Mouse (Mus musculus): Measurements from ENCODE around the gene Dnajc13. TPM values are rescaled to one million over a fixed set of nuclear protein-coding genes. Genes with fewer than 3 reads are reported as not detected.
A peak's percentile ranks its signal among the peaks of the same experiment; 100 is the strongest.

The Dnajc13 gene
- polyA plus RNA-seq, 1 experiment from 2014 or later, result 32.0 TPM

- no peak for DNase-seq
- no peaks in the 10 kb centered on the region for H3K4me1 ChIP-seq (ENCODE audit: control insufficient read depth, insufficient read depth, low read length)
- H3K27ac ChIP-seq (replicated peaks; ENCODE audit: low read depth, low read length), result no peak overlapping the region
Observed at GRCm38 (mm10) chr9:104281737-104282136, 19.0 kb upstream of the Dnajc13 start.

GRCm38 (mm10) chr9:104280725-104281495, 18.2 kb upstream of the Dnajc13 start:
- no peak overlapping the region for H3K9ac ChIP-seq (replicated peaks; ENCODE audit: low read length)
- no peak overlapping the region for H3K4me3 ChIP-seq (replicated peaks; ENCODE audit: low read depth, low read length)
- H3K36me3 ChIP-seq (ENCODE audit: control insufficient read depth, insufficient read depth, low read length), result no peaks in the 10 kb centered on the region
- H3K27ac ChIP-seq (replicated peaks; ENCODE audit: low read depth, low read length), result no peak overlapping the region
- no peaks in the 10 kb centered on the region for H3K4me1 ChIP-seq (ENCODE audit: control insufficient read depth, insufficient read depth, low read length)
- H3K9me3 ChIP-seq (ENCODE audit: control insufficient read depth, low read length), result no peaks in the 10 kb centered on the region
- H3K4me2 ChIP-seq (ENCODE audit: low read length), result no peak overlapping the region
- 86% methylated on average over 8 of the region's 8 CpGs for WGBS
- ATAC-seq (ENCODE audit: low FRiP score, low TSS enrichment), result no peak
- H3K27me3 ChIP-seq (ENCODE audit: control insufficient read depth, insufficient read depth, low read length), result no peaks in the 10 kb centered on the region
- DNase-seq, result no peak

More at GRCm38 (mm10) chr9:104281737-104282136, 19.0 kb upstream of the Dnajc13 start:
- no peaks in the 10 kb centered on the region for H3K36me3 ChIP-seq (ENCODE audit: control insufficient read depth, insufficient read depth, low read length)
- H3K4me2 ChIP-seq (ENCODE audit: low read length), result no peak overlapping the region
- no peak overlapping the region for H3K4me3 ChIP-seq (replicated peaks; ENCODE audit: low read depth, low read length)
- H3K27me3 ChIP-seq (ENCODE audit: control insufficient read depth, insufficient read depth, low read length), result no peaks in the 10 kb centered on the region
- 87% methylated on average over 5 of the region's 5 CpGs for WGBS
- H3K9me3 ChIP-seq (ENCODE audit: control insufficient read depth, low read length), result no peaks in the 10 kb centered on the region
- no peak for ATAC-seq (ENCODE audit: low FRiP score, low TSS enrichment)
- no peak overlapping the region for H3K9ac ChIP-seq (replicated peaks; ENCODE audit: low read length)

GRCm38 (mm10) chr9:104277528-104278162, 14.9 kb upstream of the Dnajc13 start:
- no peak overlapping the region for H3K27ac ChIP-seq (replicated peaks; ENCODE audit: low read depth, low read length)
- H3K36me3 ChIP-seq (ENCODE audit: control insufficient read depth, insufficient read depth, low read length), result no peaks in the 10 kb centered on the region
- ATAC-seq (ENCODE audit: low FRiP score, low TSS enrichment) (no peak), DNase-seq (peak; percentile 82)
- no peaks in the 10 kb centered on the region for H3K4me1 ChIP-seq (ENCODE audit: control insufficient read depth, insufficient read depth, low read length)
- H3K4me2 ChIP-seq (ENCODE audit: low read length), result peak overlapping the region; percentile 15; the same call in 1 of the 2 replicates
- 21% methylated on average over 18 of the region's 18 CpGs for WGBS
- H3K27me3 ChIP-seq (ENCODE audit: control insufficient read depth, insufficient read depth, low read length), result no peaks in the 10 kb centered on the region
- no peak overlapping the region for H3K9ac ChIP-seq (replicated peaks; ENCODE audit: low read length)
- H3K4me3 ChIP-seq (replicated peaks; ENCODE audit: low read depth, low read length), result no peak overlapping the region
- H3K9me3 ChIP-seq (ENCODE audit: control insufficient read depth, low read length), result no peaks in the 10 kb centered on the region

GRCm38 (mm10) chr9:104275084-104275785, 12.5 kb upstream of the Dnajc13 start:
- H3K36me3 ChIP-seq (ENCODE audit: control insufficient read depth, insufficient read depth, low read length), result no peaks in the 10 kb centered on the region
- no peaks in the 10 kb centered on the region for H3K9me3 ChIP-seq (ENCODE audit: control insufficient read depth, low read length)
- no peaks in the 10 kb centered on the region for H3K27me3 ChIP-seq (ENCODE audit: control insufficient read depth, insufficient read depth, low read length)
- ATAC-seq (ENCODE audit: low FRiP score, low TSS enrichment) (no peak), DNase-seq (no peak)
- H3K27ac ChIP-seq (replicated peaks; ENCODE audit: low read depth, low read length), result no peak overlapping the region
- H3K4me1 ChIP-seq (ENCODE audit: control insufficient read depth, insufficient read depth, low read length), result no peaks in the 10 kb centered on the region
- H3K9ac ChIP-seq (replicated peaks; ENCODE audit: low read length), result no peak overlapping the region
- 88% methylated on average over 17 of the region's 17 CpGs for WGBS
- no peak overlapping the region for H3K4me2 ChIP-seq (ENCODE audit: low read length)
- no peak overlapping the region for H3K4me3 ChIP-seq (replicated peaks; ENCODE audit: low read depth, low read length)

GRCm38 (mm10) chr9:104272057-104272456, 9.3 kb upstream of the Dnajc13 start:
- no peaks in the 10 kb centered on the region for H3K27me3 ChIP-seq (ENCODE audit: control insufficient read depth, insufficient read depth, low read length)
- H3K9ac ChIP-seq (replicated peaks; ENCODE audit: low read length), result no peak overlapping the region
- ATAC-seq (ENCODE audit: low FRiP score, low TSS enrichment), result no peak
- H3K4me3 ChIP-seq (replicated peaks; ENCODE audit: low read depth, low read length), result no peak overlapping the region
- no peak overlapping the region for H3K27ac ChIP-seq (replicated peaks; ENCODE audit: low read depth, low read length)
- H3K4me1 ChIP-seq (ENCODE audit: control insufficient read depth, insufficient read depth, low read length), result no peaks in the 10 kb centered on the region
- no peak for DNase-seq
- WGBS, result 83% methylated on average over 4 of the region's 4 CpGs
- H3K9me3 ChIP-seq (ENCODE audit: control insufficient read depth, low read length), result no peaks in the 10 kb centered on the region
- no peaks in the 10 kb centered on the region for H3K36me3 ChIP-seq (ENCODE audit: control insufficient read depth, insufficient read depth, low read length)
- no peak overlapping the region for H3K4me2 ChIP-seq (ENCODE audit: low read length)

- Histone ChIP-seq H3K36me3 (ENCODE audit: control insufficient read depth, insufficient read depth, low read length) (no peaks in the 10 kb centered on the region), H3K4me1 (ENCODE audit: control insufficient read depth, insufficient read depth, low read length) (no peaks in the 10 kb centered on the region), H3K27me3 (ENCODE audit: control insufficient read depth, insufficient read depth, low read length) (no peaks in the 10 kb centered on the region), H3K9me3 (ENCODE audit: control insufficient read depth, low read length) (no peaks in the 10 kb centered on the region), H3K9ac (replicated peaks; ENCODE audit: low read length) (no peak overlapping the region), H3K27ac (replicated peaks; ENCODE audit: low read depth, low read length) (no peak overlapping the region), H3K4me3 (replicated peaks; ENCODE audit: low read depth, low read length) (no peak overlapping the region), H3K4me2 (ENCODE audit: low read length) (no peak overlapping the region)
- 77% methylated on average over 4 of the region's 4 CpGs for WGBS
- no peak for ATAC-seq (ENCODE audit: low FRiP score, low TSS enrichment)
- no peak for DNase-seq
Observed at GRCm38 (mm10) chr9:104271642-104272041, 8.9 kb upstream of the Dnajc13 start.

GRCm38 (mm10) chr9:104269944-104270343, 7.2 kb upstream of the Dnajc13 start:
- Histone ChIP-seq H3K36me3 (ENCODE audit: control insufficient read depth, insufficient read depth, low read length) (no peaks in the 10 kb centered on the region), H3K9me3 (ENCODE audit: control insufficient read depth, low read length) (no peaks in the 10 kb centered on the region), H3K27me3 (ENCODE audit: control insufficient read depth, insufficient read depth, low read length) (no peaks in the 10 kb centered on the region), H3K27ac (replicated peaks; ENCODE audit: low read depth, low read length) (no peak overlapping the region), H3K4me3 (replicated peaks; ENCODE audit: low read depth, low read length) (no peak overlapping the region), H3K4me1 (ENCODE audit: control insufficient read depth, insufficient read depth, low read length) (no peaks in the 10 kb centered on the region), H3K9ac (replicated peaks; ENCODE audit: low read length) (no peak overlapping the region), H3K4me2 (ENCODE audit: low read length) (no peak overlapping the region)
- ATAC-seq (ENCODE audit: low FRiP score, low TSS enrichment) (no peak), DNase-seq (no peak)
- WGBS, result 70% methylated on average over 3 of the region's 3 CpGs

GRCm38 (mm10) chr9:104269349-104269871, 6.7 kb upstream of the Dnajc13 start:
- no peak overlapping the region for H3K4me3 ChIP-seq (replicated peaks; ENCODE audit: low read depth, low read length)
- H3K27ac ChIP-seq (replicated peaks; ENCODE audit: low read depth, low read length), result 0 out of 2 replicates have a peak overlapping the region, but pooled peaks have one; percentile 13
- H3K27me3 ChIP-seq (ENCODE audit: control insufficient read depth, insufficient read depth, low read length), result no peaks in the 10 kb centered on the region
- ATAC-seq (ENCODE audit: low FRiP score, low TSS enrichment), result no peak
- 25% methylated on average over 10 of the region's 10 CpGs for WGBS
- no peak overlapping the region for H3K9ac ChIP-seq (replicated peaks; ENCODE audit: low read length)
- no peaks in the 10 kb centered on the region for H3K4me1 ChIP-seq (ENCODE audit: control insufficient read depth, insufficient read depth, low read length)
- no peaks in the 10 kb centered on the region for H3K9me3 ChIP-seq (ENCODE audit: control insufficient read depth, low read length)
- H3K36me3 ChIP-seq (ENCODE audit: control insufficient read depth, insufficient read depth, low read length), result no peaks in the 10 kb centered on the region
- peak; percentile 14 for DNase-seq
- no peak overlapping the region for H3K4me2 ChIP-seq (ENCODE audit: low read length)

All from midbrain, embryonic 14.5 days (tissue).